Mouse (Mus musculus) liver, adult 2 months (tissue): ENCODE data around the gene Rffl.

Experiments used
- CTCF ChIP-seq: fragments of 200-500 bp; IDR thresholded peaks from 2 replicates; pipeline ENCODE4 v1.5.1; 2011; ENCODE audit warnings: low read depth, low read length, control low read depth
- POLR2A ChIP-seq: fragments of 200-500 bp; IDR thresholded peaks from 2 replicates; pipeline ENCODE4 v1.6.1; 2011; ENCODE audit warnings: low read length, control low read depth; ENCODE audit not compliant: insufficient read depth; ENCODE audit errors: extremely low read depth

DNA sequence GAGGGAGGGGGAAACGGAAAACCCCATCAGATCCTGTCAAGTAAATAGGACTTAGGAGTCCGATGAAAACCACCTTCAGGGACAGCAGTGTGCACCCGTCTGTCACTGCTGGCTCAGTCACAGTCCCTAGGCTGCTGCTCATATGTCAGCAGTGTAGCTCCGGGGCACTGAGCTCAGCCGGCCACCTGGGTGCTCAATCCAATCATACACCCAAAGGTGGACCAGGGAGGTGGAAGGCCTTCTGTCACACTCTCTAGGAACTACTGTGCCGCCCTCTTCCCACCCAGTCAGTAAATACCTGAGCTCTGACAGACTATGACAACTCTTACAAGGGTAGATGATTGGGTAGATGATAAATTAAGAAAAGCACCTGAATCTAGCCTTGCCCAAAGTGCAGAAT is 10.3 kb downstream of the Rffl start:
- TF ChIP-seq CTCF (no peak), POLR2A (no peak)
